Mouse (Mus musculus): Measurements from ENCODE around the gene Shpk.

Gene Shpk

GRCm38 (mm10) chr11:73199230-73199712 is at the start of gene Shpk:
Gene Shpk (plus strand): TSS chr11:73199460.
- DNase-seq (ENCODE audit: low spot score in 2 of 2): peak; percentile 96 to 97

GRCm38 (mm10) chr11:73155071-73155470 is 44.2 kb upstream of the Shpk start:
- DNase-seq (ENCODE audit: low spot score in 2 of 2): no peak

- DNase-seq (ENCODE audit: low spot score in 2 of 2): no peak
Observed at GRCm38 (mm10) chr11:73159957-73160810, 39.1 kb upstream of the Shpk start, which contains the start of gene P2rx5. Gene P2rx5 (plus strand): TSS chr11:73160421.

- no peak for DNase-seq (ENCODE audit: low spot score in 2 of 2)
Observed at GRCm38 (mm10) chr11:73160811-73161200, 38.5 kb upstream of the Shpk start.

- DNase-seq (ENCODE audit: low spot score in 2 of 2): no peak
Observed at GRCm38 (mm10) chr11:73161616-73162015, 37.6 kb upstream of the Shpk start.

- no peak for DNase-seq (ENCODE audit: low spot score in 2 of 2)
Observed at GRCm38 (mm10) chr11:73162284-73162683, 37.0 kb upstream of the Shpk start.

GRCm38 (mm10) chr11:73168071-73168470 is 31.2 kb upstream of the Shpk start:
- no peak for DNase-seq (ENCODE audit: low spot score in 2 of 2)

- DNase-seq (ENCODE audit: low spot score in 2 of 2): no peak
Observed at GRCm38 (mm10) chr11:73168576-73168975, 30.7 kb upstream of the Shpk start.

GRCm38 (mm10) chr11:73169231-73169630 is 30.0 kb upstream of the Shpk start:
- peak; percentile 36 to 64 for DNase-seq (ENCODE audit: low spot score in 2 of 2)

GRCm38 (mm10) chr11:73172186-73172585 is 27.1 kb upstream of the Shpk start:
- no peak for DNase-seq (ENCODE audit: low spot score in 2 of 2)

GRCm38 (mm10) chr11:73175612-73176011 is 23.6 kb upstream of the Shpk start:
- no peak for DNase-seq (ENCODE audit: low spot score in 2 of 2)

- no peak for DNase-seq (ENCODE audit: low spot score in 2 of 2)
Observed at GRCm38 (mm10) chr11:73176186-73176585, 23.1 kb upstream of the Shpk start.

- peak; percentile 92 to 93 for DNase-seq (ENCODE audit: low spot score in 2 of 2)
Observed at GRCm38 (mm10) chr11:73176608-73177508, 22.4 kb upstream of the Shpk start, which contains the start of the genes Emc6 and Tax1bp3. Gene Emc6 (minus strand): TSS chr11:73177037. Gene Tax1bp3 (plus strand): TSS chr11:73177083.

- DNase-seq (ENCODE audit: low spot score in 2 of 2): no peak
Observed at GRCm38 (mm10) chr11:73177509-73177875, 21.8 kb upstream of the Shpk start.

GRCm38 (mm10) chr11:73177895-73178294 is 21.4 kb upstream of the Shpk start:
- no peak for DNase-seq (ENCODE audit: low spot score in 2 of 2)

GRCm38 (mm10) chr11:73185872-73186615 is 13.2 kb upstream of the Shpk start:
- DNase-seq (ENCODE audit: low spot score in 2 of 2): no peak

- DNase-seq (ENCODE audit: low spot score in 2 of 2): no peak
Observed at GRCm38 (mm10) chr11:73187231-73187630, 12.0 kb upstream of the Shpk start.

- DNase-seq (ENCODE audit: low spot score in 2 of 2): no peak
Observed at GRCm38 (mm10) chr11:73193047-73193446, 6.2 kb upstream of the Shpk start.

- no peak for DNase-seq (ENCODE audit: low spot score in 2 of 2)
Observed at GRCm38 (mm10) chr11:73194444-73194843, 4.8 kb upstream of the Shpk start.

GRCm38 (mm10) chr11:73198190-73198589 is 1.1 kb upstream of the Shpk start:
- no peak for DNase-seq (ENCODE audit: low spot score in 2 of 2)

- peak in 1 of 2 experiments; percentile 91 for DNase-seq (ENCODE audit: low spot score in 2 of 2)
Observed at GRCm38 (mm10) chr11:73198603-73199229, 544 bp upstream of the Shpk start, which contains the start of gene Ctns. Gene Ctns (minus strand): TSS chr11:73199042.
